Mouse (Mus musculus) embryo, embryonic 10 days (tissue): ENCODE results near the gene Trip4.

Experiments used
- DNase-seq: peaks from one replicate; pipeline ENCODE4 v3.0.0-alpha.2; 2015; ENCODE audit warnings: low spot score

Gene Trip4

DNA sequence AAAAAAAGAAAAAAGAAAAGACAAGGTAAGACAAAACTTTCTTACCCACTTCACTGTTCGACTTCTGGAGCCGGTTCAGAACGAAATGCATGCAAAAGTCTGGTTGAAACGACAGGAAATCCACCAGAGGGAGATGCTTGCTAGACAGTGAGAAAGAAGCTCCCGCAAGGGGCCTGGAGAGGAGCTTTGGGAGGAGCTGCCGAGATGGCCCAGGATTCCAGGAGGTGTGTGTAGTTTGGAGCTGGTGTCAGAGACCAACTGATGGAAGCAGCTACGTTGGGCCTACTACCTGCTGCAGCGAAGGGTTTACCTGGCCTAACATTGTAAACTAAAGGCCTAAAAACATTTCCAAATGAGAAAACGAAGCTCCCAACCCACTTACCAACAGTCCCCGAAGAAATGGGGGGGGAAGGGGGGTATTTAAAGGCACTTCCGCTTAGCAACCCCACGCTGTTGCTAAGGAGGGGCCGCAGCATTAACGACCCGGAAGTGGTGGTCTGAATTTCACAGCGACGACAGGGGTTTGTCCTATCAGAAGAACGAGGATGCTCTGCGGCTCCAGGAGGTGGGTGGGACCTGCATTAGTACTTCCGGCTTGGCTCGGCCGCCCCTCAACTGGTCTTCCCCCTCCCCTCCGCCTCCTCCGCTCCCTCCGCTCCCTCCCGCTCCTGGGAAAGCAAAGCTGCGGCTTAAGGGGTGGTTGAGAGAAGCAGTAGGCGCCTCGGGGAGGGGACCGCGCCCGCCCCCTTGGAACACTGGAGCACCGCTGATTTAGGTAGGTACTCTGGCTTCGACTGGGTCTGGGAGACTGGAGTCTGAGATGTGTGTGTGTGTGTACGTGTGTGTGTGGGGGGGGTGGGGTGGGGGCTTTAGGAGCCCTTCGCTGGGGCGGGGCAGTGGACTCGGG is at the start of gene Trip4, which contains the start of gene Csnk1g1:
Gene Trip4, minus strand, starts transcription at position 401 of the 907 bp plus-strand sequence.
Gene Csnk1g1, plus strand, starts transcription at position 531 of the 907 bp plus-strand sequence.
- peak; percentile 98 for DNase-seq

DNA sequence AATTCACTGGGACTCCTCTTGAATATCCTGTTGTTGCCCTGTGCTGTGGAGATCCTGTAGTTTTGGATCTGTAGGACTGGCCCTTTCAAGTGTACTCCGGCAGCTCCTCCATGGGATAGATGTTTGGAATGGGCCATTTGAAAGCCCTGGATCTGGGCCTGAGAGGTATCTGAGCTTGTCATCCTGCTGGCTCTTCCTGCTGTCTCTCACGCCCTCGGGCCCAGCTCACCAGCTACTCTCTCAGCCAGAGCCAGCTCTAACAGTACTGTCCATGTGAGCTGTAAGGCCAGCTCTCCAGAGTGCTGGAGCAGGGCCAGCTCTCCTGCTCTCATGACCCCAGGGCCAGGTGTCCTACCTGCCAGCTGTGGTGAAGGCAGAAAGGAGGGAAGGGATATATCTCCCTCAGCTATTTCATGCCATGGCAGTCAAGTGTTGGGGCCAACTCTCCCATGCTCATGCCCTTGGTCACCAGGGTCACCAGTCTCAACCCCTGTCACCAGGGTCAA is 42.5 kb upstream of the Trip4 start:
- DNase-seq = no peak

DNA sequence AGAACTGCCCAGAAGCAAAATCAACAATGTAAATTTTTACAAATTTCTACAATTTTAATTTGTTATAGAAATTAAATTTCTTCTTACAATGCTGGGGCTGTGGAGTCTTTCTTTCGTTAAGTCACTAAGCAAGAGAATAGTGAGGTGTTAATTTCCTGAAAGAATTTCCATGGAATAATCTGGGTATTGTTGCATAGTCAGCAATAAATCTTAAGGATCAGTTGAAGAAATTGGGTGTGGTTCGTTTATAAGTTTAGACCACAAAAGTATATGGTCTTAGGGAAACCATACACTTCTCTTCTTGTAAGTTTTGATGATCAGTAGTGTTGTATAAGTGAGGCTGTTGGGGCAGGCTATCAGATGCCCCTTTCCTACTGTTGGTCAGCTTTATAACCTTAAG is 29.0 kb upstream of the Trip4 start:
- DNase-seq = no peak

DNA sequence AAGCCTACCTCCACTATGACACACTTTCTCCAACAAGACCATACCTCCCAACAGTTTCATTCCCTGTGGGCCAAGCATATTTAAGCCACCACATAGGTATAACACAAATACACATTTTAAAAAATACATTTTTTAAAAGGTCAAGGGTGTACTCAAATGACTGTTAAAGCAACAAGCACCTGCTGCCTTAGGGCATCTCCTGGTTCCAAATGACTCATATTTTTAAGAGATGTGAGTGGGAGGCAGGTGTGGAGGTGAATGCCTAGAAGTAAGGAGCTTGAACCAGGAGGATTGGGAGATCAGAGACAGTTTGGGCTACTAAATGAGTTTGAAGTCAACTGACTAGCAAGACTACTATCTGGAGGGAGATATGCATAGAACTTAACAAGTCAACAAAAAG is 21.2 kb upstream of the Trip4 start:
- DNase-seq = no peak

DNA sequence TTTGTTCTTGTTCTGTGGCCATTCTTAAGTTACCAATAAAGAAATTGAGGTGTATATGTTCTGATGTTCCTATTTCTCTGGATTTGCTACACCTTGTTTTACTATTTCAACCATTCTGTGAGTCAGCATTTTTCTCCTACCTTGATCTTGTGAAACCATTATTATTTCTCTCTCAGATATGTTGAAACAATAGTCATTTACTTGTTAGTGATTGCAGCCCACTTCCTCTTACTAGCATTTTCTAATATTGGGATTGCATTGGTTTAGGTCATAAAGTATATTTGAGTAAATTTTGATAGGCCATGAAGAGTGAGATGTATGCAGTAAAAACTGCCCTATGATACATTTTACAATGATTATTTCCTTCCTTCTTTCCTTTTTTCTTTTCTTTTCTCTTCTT is 19.9 kb upstream of the Trip4 start:
- DNase-seq = no peak

DNA sequence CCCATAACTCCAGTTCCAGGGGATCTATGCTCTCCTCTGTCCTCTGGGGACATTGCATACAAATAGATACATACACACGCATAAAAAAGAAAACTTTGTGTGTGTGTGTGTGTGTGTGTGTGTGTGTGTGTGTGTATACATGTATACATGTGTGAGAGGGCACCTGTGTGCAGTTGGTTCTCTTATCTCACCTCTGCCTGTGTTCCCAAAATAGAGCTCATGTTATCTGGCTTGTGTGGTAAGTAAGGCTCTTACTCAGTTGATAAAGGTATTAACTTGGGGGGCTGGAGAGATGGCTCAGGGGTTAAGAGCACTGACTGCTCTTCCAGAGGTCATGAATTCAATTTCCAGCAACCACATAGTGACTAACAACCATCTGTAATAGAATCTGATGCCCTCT is 8.4 kb upstream of the Trip4 start:
- DNase-seq = no peak

DNA sequence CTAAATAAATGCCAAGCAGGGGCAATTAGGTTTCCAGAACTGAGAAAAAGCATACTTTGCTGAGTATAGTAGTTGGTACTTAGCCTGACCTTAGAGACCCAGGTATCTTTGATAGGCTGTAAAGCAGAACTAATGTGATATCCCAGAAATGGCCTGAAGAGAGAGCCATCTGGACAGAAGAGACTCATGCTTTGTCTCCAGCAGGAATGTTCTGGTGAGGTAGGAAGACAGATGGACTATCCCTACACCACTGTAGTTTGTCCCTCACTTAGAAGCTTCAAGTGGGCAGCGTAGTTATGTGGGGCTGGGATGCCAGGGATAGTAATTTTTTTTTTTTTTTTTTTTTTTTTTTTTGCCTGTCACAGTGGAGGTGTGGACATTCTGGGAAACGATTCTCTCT is 5.4 kb upstream of the Trip4 start:
- no peak for DNase-seq

DNA sequence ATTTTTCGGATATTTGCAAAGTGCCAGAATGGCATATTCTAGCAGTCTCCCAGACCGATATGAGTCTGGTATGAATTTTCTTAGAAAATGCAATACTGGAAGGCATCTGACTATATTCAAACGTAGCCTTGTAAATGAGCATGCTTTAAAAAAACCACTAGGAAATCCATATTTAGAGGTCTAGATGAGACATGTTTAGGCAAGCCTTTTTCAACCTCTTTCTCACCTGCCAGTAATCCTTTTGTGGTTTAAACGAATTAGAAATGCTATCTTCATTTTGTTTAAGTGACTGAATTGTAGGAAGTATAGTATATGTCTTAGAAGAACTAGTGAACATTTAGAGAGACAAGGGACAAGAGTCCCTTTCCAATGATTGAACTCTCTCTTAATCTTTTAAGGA is 1.2 kb upstream of the Trip4 start:
- no peak for DNase-seq

DNA sequence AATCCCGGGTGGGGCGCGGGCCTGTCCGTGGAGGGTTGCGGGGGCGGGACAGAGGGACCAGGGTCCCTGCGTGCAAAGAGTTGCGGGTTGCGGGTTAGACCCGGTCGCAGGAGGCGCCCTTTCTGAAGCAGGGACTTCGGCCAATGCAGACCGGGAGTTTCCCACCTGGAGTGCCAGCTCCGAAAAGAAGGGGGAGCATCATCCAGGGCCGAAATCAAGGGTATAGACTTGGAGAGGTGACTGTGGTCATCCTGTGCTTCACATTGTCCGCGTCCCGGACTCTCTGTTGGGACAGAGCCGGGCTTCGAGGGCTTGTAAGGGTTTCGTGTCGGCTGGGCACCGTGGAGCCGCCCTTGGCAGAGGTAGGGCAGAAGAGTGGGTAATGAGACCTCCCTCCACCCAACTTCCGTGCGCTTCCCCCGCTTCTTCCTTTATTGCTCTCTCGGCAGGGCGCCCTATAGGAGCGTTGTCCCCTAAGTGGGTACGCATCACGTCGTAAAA is 757 bp upstream of the Trip4 start:
- peak; percentile 58 for DNase-seq

DNA sequence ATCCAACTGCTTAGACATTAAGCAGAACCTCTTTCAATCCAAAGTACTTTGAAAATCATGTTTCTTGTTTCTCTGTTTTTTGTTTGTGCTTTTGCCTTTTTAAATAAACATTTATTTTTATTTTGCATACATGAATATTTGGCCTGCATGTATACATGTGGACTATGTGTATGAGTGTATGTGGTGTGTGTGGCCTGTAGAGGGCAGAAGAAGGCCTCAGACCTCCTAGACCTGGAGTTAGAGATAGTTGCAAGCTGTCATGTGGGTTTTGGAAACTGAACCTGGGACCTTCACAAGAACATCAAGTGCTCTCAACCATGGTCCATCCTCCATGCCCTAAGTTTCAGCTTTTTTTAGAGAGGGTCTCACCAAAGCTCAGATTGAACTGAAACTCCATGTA is 5.2 kb downstream of the Trip4 start:
- DNase-seq = no peak

DNA sequence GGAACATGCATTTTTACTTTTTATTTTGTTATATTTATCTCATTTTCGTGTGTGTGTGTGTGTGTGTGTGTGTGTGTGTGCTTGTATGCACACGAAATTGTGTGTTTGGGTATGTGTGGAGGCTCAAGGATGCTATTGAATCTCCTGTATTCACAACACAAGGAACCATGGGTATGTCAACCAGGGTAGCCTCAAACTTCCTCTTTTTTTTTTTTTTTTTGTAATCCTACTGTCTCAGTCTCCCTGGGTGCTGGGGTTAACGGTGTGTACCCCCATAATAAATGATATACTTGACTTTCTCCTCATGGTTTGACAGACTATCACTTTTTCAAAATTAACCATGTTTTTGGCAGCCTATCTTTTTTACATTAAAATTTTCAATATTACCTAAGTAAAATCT is 5.7 kb downstream of the Trip4 start:
- DNase-seq = no peak

DNA sequence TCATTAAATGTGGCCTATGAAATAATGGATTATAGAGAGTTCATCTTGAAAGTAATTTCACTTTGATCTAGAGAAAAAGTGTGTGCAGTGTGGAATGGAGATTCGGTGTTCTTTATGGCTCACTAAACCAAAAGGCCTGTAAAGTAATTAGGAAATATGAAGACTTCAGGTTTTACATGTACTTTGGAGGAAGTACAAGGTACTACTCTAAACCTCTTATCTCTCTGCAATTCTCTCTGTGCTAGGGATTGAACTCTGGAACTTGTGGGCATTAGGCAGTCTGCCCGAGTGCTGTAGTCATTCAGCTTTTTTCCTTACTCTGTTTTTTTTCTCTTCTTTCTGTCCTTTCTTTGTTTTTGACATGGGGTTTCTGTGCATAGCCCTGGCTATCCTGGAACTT is 11.6 kb downstream of the Trip4 start:
- DNase-seq = no peak

DNA sequence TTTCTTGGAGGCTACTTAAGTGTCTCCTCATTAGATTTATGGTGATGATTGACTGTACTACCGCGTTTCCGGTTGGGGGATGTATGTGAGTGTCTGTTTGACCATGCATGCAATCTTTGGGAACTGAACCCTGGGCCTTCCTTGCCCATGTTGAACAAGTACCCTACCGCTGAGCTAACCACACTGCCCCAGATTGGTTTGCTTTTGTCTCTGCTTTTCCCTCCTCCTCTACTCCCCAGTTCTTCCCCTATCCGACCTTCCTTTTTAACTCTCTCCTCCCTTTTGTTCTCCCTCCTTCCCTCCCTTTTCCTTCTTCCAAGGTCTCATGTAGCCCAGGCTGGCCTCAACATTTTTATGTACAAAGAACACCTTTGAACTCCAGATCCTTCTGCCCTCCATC is 17.5 kb downstream of the Trip4 start:
- peak; percentile 57 for DNase-seq

DNA sequence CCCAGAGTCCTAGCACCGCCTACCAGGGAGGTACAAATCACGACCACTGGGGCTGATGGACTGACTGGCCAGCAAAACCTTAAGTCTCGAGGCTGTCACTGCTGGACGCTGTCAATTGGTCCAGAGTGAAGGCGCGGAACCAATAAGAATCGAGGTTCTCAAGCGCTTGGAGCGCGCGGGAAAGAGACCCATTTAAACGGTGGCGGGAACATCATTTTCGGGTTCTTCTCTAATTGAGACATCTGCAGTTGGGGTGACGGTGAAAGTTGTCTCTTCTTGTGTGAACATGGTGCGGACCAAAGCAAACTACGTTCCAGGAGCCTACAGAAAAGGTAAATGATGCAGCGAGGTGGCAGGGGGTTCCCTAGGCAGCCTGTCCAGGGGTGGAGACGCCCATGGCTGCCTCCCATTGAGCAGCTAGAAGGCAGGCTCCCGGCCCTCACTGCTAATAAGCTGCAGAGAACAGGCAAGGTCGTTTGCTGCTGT is 18.4 kb downstream of the Trip4 start, which contains the start of gene Pclaf:
Gene Pclaf, plus strand, starts transcription at position 95 of the 486 bp plus-strand sequence.
- DNase-seq = peak; percentile 98

DNA sequence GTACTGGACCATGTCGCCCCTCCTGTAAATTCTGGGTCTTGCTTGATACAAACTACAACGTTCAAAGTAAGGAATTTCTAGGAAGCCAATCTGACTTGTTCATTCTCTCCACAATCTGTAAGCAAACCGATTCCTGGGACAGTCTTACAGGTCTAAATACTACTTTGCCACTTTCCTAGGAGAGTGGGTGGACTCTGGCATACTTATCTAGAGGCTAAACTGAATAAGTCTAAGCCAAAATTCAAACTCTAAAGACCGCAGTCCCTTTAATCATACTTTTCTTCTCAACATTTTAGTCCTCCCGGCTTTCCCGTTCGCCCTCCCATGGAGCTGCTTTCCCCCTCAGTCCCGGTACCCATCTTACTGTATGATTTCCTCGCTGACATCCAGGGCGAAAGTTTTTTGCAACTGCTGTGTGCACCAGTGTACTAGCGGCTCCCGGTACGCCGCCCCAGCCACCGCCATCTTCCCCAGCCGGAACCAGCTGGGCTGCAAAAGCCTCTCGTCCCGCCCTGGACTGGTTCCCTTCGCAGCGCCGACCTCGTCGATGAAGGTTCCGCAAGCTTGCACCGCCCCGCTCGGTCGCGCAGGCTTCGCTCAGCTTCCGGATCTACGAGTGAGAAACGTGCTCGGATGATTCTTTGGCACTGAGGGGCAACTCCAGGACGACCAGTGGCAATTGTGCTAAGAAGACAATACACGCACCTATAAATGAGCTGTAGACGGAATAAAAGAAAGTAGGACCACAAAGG is 23.9 kb downstream of the Trip4 start:
- DNase-seq = peak; percentile 97

DNA sequence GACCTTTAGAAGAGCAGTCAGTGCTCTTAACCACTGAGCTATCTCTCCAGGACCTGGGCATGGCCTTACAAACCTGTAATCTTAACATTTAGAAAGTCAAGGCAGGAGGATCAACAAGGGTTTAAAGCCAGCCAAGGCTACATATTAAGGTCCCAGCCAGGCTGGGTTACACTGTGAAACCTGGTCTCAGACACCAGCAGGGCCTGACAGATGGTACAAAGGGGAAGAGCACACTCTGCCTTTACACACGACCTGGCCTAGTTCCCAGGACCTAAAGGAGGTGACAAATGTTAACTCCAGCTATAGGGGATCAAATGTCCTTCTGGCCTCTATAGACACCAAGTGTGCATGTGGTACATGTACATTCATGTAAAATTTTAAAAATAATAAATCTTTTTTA is 48.9 kb downstream of the Trip4 start:
- DNase-seq = no peak

DNA sequence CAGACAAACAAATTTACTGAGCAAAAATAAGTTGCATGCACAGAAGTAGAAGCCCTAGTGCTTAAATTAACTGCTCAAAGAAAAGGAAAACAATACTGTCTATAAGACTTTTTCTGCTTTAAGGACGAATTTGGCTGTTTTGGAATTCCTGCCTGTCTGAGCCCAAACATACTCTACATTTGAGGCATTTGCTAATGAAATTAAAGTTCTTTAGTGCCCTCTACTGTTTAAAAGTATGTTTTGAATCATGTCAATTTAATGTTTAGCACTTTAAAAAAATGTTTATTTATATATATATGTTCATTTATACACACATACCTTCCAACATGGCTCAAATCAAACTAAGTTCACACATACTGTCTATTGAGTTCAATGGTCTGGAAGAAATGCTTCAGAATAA is 58.4 kb downstream of the Trip4 start:
- no peak for DNase-seq

DNA sequence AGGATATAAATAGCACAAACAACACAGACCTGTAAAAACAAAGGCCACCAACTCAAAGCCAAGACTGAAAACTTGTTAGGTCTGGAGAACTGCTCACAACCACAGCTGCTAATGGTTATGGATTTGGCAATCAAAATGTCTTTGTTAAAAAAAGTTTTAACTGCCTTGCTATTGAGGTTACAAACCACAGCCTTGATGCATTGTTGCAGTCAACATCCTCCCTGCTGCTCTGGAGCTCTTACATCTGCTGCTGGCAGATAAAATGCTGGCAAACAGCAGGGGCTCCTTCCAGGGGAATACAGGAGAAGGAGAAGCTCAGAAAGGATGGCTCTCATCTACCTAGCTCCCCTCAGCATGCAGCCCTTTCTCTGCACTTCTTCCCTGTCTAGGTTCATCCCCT is 60.4 kb downstream of the Trip4 start:
- no peak for DNase-seq

DNA sequence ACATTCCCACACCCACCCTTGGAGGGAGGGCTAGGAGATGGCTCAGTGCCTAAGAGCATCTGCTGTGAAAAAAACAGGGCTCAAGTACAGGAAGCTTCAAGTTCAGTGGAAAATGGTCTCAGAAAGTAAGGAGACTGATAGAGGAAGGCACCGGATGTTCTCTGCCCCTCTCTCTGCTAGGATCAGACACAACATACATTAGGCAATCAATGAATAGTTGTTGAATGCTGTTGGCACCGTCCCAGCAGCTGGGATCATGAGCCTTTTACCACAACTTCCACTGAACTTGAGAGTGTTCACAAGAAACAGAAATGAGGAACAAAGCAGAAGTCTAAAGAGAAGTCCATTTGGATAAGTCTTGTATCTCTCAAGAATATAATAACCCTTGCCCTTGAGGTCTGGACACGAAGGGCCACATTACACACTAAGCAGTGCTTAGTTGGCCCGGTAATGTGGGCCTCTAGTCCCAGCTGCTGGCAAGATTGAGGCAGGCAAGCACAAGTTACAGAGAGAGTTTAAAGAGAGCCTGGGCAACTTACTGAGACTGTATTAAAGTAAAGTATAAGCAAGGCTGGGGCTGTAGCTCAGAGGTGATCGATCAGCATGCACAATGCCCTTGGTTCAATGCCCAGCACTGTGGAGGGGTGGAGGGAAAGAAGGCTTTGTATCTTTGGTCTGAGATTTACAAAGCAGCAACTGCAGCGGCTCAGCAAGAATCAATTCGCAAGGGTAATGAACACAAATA is 64.0 kb downstream of the Trip4 start:
- DNase-seq = no peak

DNA sequence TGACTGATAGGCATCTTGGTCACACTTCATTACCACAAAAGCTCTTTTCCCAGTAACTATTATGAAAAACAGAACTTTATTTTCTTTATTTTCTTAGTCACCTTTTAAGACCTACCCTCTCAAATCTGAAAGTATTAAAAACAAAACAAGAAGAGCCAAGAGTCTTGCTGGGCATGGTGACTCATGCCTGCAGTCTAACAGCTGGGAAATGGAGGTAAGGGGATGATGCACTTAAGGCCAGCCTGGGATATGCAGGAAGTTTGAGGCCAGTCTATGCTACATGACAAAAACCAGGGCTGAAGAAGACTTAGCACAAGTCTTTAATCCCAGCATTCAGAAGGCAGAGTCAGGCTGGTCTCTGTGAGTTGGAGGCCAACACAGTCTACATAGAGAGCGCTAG is 68.8 kb downstream of the Trip4 start:
- DNase-seq = no peak

DNA sequence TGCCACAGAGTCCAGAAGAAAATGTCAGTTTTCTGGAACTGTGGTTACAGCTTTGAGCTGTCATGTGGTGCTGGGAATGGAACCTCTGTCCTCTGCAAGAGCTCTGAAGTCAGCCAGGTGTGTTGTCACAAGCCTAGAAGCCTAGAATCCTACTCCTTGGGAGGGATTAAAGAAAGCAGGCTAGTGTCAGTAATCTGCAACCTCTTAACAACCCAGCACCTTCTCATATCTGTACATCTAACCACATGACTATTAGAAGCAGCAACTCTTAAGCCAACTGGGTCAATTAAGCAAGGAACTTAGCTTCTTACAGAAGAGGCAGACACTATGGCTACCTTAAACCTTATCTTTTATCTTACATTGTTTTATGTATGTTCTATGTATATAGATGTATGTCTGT is 71.7 kb downstream of the Trip4 start:
- DNase-seq = no peak
